Mouse (Mus musculus) forebrain, embryonic 11.5 days (tissue): Measurements from ENCODE around the gene Rfc3. TPM values are rescaled to one million over a fixed set of nuclear protein-coding genes. Genes with fewer than 3 reads are reported as not detected.

Experiments used
- ATAC-seq: fragments of 200-750 bp; cut with Nextera tagmentation; replicated peaks from 2 replicates; pipeline ENCODE4 v1.8.0; 2017; ENCODE audit warnings: moderate TSS enrichment; ENCODE audit not compliant: low FRiP score
- DNase-seq: peaks from one replicate; pipeline ENCODE4 v3.0.0-alpha.2; 2017; ENCODE audit warnings: low spot score
- H3K27ac ChIP-seq: fragments of 300-500 bp; sonication (generic); 2 replicates; pipeline ENCODE4 v1.5.1; 2014; ENCODE audit warnings: low read depth, low read length
- H3K27me3 ChIP-seq: fragments of 300-500 bp; sonication (generic); 2 replicates; pipeline ENCODE4 v1.6.1; 2014; ENCODE audit warnings: mild to moderate bottlenecking, low read length, mixed read lengths; ENCODE audit not compliant: control insufficient read depth, insufficient read depth
- H3K36me3 ChIP-seq: fragments of 300-500 bp; sonication (generic); 2 replicates; pipeline ENCODE4 v1.6.1; 2014; ENCODE audit warnings: mild to moderate bottlenecking, low read length, moderate library complexity, mixed read lengths; ENCODE audit not compliant: control insufficient read depth, insufficient read depth
- H3K4me1 ChIP-seq: fragments of 300-500 bp; sonication (generic); replicated peaks from 2 replicates; pipeline ENCODE4 v1.6.1; 2014; ENCODE audit warnings: low read length, mixed read lengths; ENCODE audit not compliant: control insufficient read depth, insufficient read depth
- H3K4me2 ChIP-seq: fragments of 300-500 bp; sonication (generic); 2 replicates; pipeline ENCODE4 v1.6.1; 2014; ENCODE audit warnings: low read depth, mild to moderate bottlenecking, low read length, moderate library complexity, mixed read lengths; ENCODE audit not compliant: severe bottlenecking
- H3K4me3 ChIP-seq: fragments of 300-500 bp; sonication (generic); 2 replicates; pipeline ENCODE4 v1.5.1; 2014; ENCODE audit warnings: low read depth, low read length
- H3K9ac ChIP-seq: fragments of 300-500 bp; sonication (generic); 2 replicates; pipeline ENCODE4 v1.6.1; 2014; ENCODE audit warnings: low read length
- H3K9me3 ChIP-seq: fragments of 300-500 bp; sonication (generic); 2 replicates; pipeline ENCODE4 v1.6.1; 2016; ENCODE audit warnings: low read length, mixed read lengths; ENCODE audit not compliant: control insufficient read depth
- WGBS: fragments of 180-500 bp; shearing (Covaris S2); extraction: QIAGEN DNeasy Blood & Tissue Kit; methylation state at CpG from one replicate; pipeline ENCODE4 v1.1.7; 2014; 5-methylcytosine and 5-hydroxymethylcytosine counted together
- polyA plus RNA-seq: library from polyadenylated mRNA; unstranded; fragments of >200 nt; fragmentation: Nextera tagmentation; extraction: Ambion mirVana; gene quantifications from 2 replicates; pipeline ENCODE4 v1.2.1, GENCODE M21; 2014

The Rfc3 gene
- polyA plus RNA-seq, 1 experiment from 2014 or later, result 152 TPM

DNA sequence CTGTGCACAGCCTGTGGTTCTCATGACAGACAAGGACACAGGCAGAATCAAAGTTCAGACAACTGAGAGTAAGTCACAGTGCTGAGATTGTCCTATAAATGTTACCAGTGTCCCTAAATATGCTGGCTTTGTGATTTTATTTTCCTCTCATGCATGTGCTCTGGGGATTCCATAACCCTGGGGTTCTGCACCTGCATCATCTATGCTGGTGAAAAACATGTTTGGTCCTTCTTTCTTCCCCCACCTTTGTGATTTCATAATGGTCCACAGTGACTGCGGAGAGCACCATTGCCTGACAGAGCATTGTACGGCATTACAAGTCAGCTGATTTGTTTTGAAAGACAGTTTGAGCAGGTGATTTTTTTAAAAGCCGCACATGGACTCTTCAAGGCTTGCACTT, 45.1 kb downstream of the Rfc3 start, which contains the start of gene Vmn2r18:
Gene Vmn2r18, minus strand, starts transcription at position 101 of the 400 bp plus-strand sequence.
- Histone ChIP-seq H3K4me2 (no peak within 1 kb of the TSS), H3K9me3 (no peaks in the 10 kb centered on the region), H3K9ac (no peak within 1 kb of the TSS), H3K27ac (no peak within 1 kb of the TSS), H3K27me3 (no peaks in the 10 kb centered on the region), H3K4me1 (no peaks in the 10 kb centered on the region), H3K4me3 (no peak within 1 kb of the TSS), H3K36me3 (no peaks in the 10 kb centered on the region)
- DNase-seq (no peak), ATAC-seq (no peak)
- WGBS, result 85% methylated on average over 3 of the region's 3 CpGs

DNA sequence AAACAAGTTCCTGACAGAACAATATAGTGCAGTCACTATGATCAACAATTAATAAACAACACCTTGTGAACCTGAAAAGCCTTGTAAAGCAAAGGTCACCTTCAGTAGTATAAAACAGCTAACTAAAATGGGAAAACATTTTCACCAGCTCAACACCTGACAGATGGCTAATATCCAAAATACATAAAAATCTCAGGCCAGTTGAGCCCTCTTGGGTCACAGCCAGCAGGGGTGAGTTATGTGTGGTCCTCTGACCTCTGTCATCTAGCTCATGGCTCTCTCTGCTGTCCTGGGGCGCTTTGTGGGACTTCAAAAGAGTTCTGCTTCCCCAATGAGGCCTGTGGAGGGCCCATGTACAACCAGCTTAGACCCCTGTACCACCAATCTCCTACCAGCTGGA, 49.3 kb downstream of the Rfc3 start:
- ATAC-seq, result no peak
- H3K9me3 ChIP-seq, result no peaks in the 10 kb centered on the region
- 45% methylated on average over 1 of the region's 1 CpGs for WGBS

More for the DNA sequence above, 49.3 kb downstream of the Rfc3 start:
- DNase-seq, result no peak
- H3K4me3 ChIP-seq, result no peak overlapping the region
- H3K27me3 ChIP-seq, result no peaks in the 10 kb centered on the region
- H3K4me2 ChIP-seq, result no peak overlapping the region
- no peaks in the 10 kb centered on the region for H3K36me3 ChIP-seq
- H3K27ac ChIP-seq, result no peak overlapping the region
- no peak overlapping the region for H3K9ac ChIP-seq
- H3K4me1 ChIP-seq, result no peaks in the 10 kb centered on the region

Other genes with a start within 250 kb of the Rfc3 start
- gene Gm42906, start 223.1 kb downstream of the Rfc3 start, polyA plus RNA-seq, result not detected in 2 replicates
- gene Vmn2r18, start 45.2 kb downstream of the Rfc3 start, polyA plus RNA-seq, result 0.11 and 0.25 TPM in 2 replicates